ENCODE assay signal across 1 mouse cellular context in genomic region chr17:31746198-31747111, GRCm38 (mm10).
TF ChIP-seq lines count a peak whose summit lies in the region.

No protein-coding gene starts in this region.

TF ChIP-seq in CH12.LX, 34 proteins besides CTCF, POLR2A, EP300 and RAD21 (continued from another document):
- TF ChIP-seq ZKSCAN1 (IDR thresholded peaks at IDR 0.05; ENCODE audit: borderline replicate concordance, low read depth, low read length) (no peak), MXI1 (IDR thresholded peaks at IDR 0.05; ENCODE audit: low read depth, low read length) (peak; percentile 74; the same call in 1 of the 2 replicates)
